Mouse (Mus musculus) neural tube, embryonic 13.5 days (tissue): ENCODE measurements around the gene Gcgr. TPM values are rescaled to one million over a fixed set of nuclear protein-coding genes. Genes with fewer than 3 reads are reported as not detected.
"Not testable (repeated sequence)": the region's sequence is repeated elsewhere in the genome, so short reads cannot be mapped to it uniquely, and the experiment has no call there.

Experiments used
- ATAC-seq: fragments of 200-750 bp; cut with Nextera tagmentation; 2 replicates; pipeline ENCODE4 v1.8.0; 2017; ENCODE audit warnings: low read depth, mild to moderate bottlenecking, moderate TSS enrichment, moderate library complexity
- H3K27ac ChIP-seq: fragments of 300-500 bp; sonication (generic); replicated peaks from 2 replicates; pipeline ENCODE4 v1.5.1; 2015; ENCODE audit warnings: moderate library complexity, mild to moderate bottlenecking, inconsistent platforms
- H3K27me3 ChIP-seq: fragments of 300-500 bp; sonication (generic); 2 replicates; pipeline ENCODE4 v1.6.1; 2015; ENCODE audit warnings: mild to moderate bottlenecking, inconsistent platforms
- H3K36me3 ChIP-seq: fragments of 300-500 bp; sonication (generic); 2 replicates; pipeline ENCODE4 v1.6.1; 2015; ENCODE audit warnings: mild to moderate bottlenecking, inconsistent platforms
- H3K4me1 ChIP-seq: fragments of 300-500 bp; sonication (generic); replicated peaks from 2 replicates; pipeline ENCODE4 v1.6.1; 2015; ENCODE audit warnings: inconsistent platforms
- H3K4me2 ChIP-seq: fragments of 300-500 bp; sonication (generic); 2 replicates; pipeline ENCODE4 v1.6.1; 2015; ENCODE audit warnings: inconsistent platforms, mild to moderate bottlenecking, moderate library complexity
- H3K4me3 ChIP-seq: fragments of 300-500 bp; sonication (generic); 2 replicates; pipeline ENCODE4 v1.5.1; 2015; ENCODE audit warnings: mild to moderate bottlenecking, inconsistent platforms
- H3K9ac ChIP-seq: fragments of 300-500 bp; sonication (generic); 2 replicates; pipeline ENCODE4 v1.6.1; 2015; ENCODE audit warnings: moderate library complexity, mild to moderate bottlenecking, inconsistent platforms
- H3K9me3 ChIP-seq: fragments of 300-500 bp; sonication (generic); 2 replicates; pipeline ENCODE4 v1.6.1; 2016; ENCODE audit warnings: inconsistent platforms
- WGBS: fragments of 180-500 bp; shearing (Covaris S2); methylation state at CpG from one replicate; pipeline ENCODE4 v1.1.7; 2015; 5-methylcytosine and 5-hydroxymethylcytosine counted together
- polyA plus RNA-seq: library from polyadenylated mRNA; unstranded; fragments of >200 nt; fragmentation: Nextera tagmentation; extraction: Ambion mirVana; gene quantifications from 2 replicates; pipeline ENCODE4 v1.2.1, GENCODE M21; 2015

The Gcgr gene
- polyA plus RNA-seq, 1 experiment from 2014 or later, result 0.20 TPM

GRCm38 (mm10) chr11:120577211-120578023, 46.9 kb downstream of the Gcgr start:
- H3K9me3 ChIP-seq, result no peaks in the 10 kb centered on the region
- no peak overlapping the region for H3K9ac ChIP-seq
- WGBS, result 84% methylated on average over 7 of the region's 7 CpGs
- H3K4me3 ChIP-seq, result no peak overlapping the region
- H3K4me1 ChIP-seq, result peaks cover 47% of the 10 kb centered on the region
- peaks cover 32% of the 10 kb centered on the region for H3K36me3 ChIP-seq
- H3K27me3 ChIP-seq, result no peaks in the 10 kb centered on the region
- H3K27ac ChIP-seq, result no peak overlapping the region
- no peak for ATAC-seq
- no peak overlapping the region for H3K4me2 ChIP-seq

GRCm38 (mm10) chr11:120578024-120578693, 47.7 kb downstream of the Gcgr start:
- Histone ChIP-seq H3K36me3 (peaks cover 32% of the 10 kb centered on the region), H3K4me3 (no peak overlapping the region), H3K9me3 (no peaks in the 10 kb centered on the region), H3K27me3 (no peaks in the 10 kb centered on the region), H3K4me1 (peaks cover 49% of the 10 kb centered on the region), H3K27ac (0 out of 2 replicates have a peak overlapping the region, but pooled peaks have one; percentile 10), H3K9ac (0 out of 2 replicates have a peak overlapping the region, but pooled peaks have one; percentile 97), H3K4me2 (no peak overlapping the region)
- WGBS, result 86% methylated on average over 10 of the region's 10 CpGs
- no peak for ATAC-seq

GRCm38 (mm10) chr11:120578694-120579243, 48.3 kb downstream of the Gcgr start:
- H3K9me3 ChIP-seq, result no peaks in the 10 kb centered on the region
- peaks cover 32% of the 10 kb centered on the region for H3K36me3 ChIP-seq
- no peak overlapping the region for H3K4me3 ChIP-seq
- no peak for ATAC-seq
- 0 out of 2 replicates have a peak overlapping the region, but pooled peaks have one; percentile 97 for H3K27ac ChIP-seq
- H3K4me1 ChIP-seq, result peaks cover 47% of the 10 kb centered on the region
- no peaks in the 10 kb centered on the region for H3K27me3 ChIP-seq
- no peak overlapping the region for H3K4me2 ChIP-seq
- 87% methylated on average over 11 of the region's 11 CpGs for WGBS
- H3K9ac ChIP-seq, result peak overlapping the region; percentile 97

DNA sequence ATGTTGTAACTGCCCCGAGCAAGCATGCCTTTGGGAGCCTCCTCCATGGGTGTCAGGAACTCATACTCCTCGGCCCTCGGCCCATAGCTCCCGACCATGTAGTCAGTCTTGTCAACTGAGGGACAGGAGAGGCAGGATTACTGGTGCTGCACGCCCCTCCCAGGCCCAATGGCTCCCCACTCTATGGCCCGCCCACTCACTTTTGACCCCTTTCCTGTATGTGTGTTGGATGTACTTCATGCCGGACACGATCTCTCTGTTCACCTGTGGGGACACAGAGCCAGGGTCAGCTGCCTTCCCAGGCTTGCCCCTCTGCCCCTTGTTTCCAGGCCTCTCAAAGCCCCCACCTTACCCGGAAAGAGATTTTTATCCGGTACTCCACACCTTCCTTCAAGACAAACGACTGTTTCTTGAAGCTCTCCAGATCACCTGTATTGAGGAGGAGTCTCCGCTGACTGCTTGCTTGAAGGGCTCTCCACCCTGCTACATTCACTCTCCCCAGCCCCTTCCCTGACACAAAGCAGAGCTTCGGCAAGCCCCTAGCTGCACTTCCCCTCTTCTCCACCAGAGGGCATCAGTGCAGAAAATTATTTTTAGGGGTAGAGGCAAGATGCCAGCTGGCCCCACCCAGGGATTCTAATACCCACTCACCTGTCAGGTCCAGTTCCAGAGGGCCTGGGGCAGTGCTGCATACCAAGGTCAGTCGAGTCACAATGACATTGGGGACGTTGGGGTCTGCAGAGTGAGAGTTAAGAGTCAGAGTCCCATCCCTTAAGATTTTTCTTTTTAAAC, 49.0 kb downstream of the Gcgr start:
- Histone ChIP-seq H3K27me3 (no peaks in the 10 kb centered on the region), H3K4me2 (peak overlapping the region; percentile 98), H3K27ac (peak overlapping the region; percentile 97; the same call in 1 of the 2 replicates), H3K4me3 (peak overlapping the region; percentile 78), H3K9me3 (no peaks in the 10 kb centered on the region), H3K9ac (peak overlapping the region; percentile 97), H3K36me3 (peaks cover 40% of the 10 kb centered on the region), H3K4me1 (peaks cover 40% of the 10 kb centered on the region)
- WGBS, result 72% methylated on average over 15 of the region's 15 CpGs
- ATAC-seq, result no peak

GRCm38 (mm10) chr11:120580190-120580589, 49.7 kb downstream of the Gcgr start:
- Histone ChIP-seq H3K4me3 (peak overlapping the region; percentile 78), H3K9me3 (no peaks in the 10 kb centered on the region), H3K27ac (peak overlapping the region; percentile 97), H3K9ac (peak overlapping the region; percentile 97), H3K4me2 (peak overlapping the region; percentile 98), H3K27me3 (no peaks in the 10 kb centered on the region), H3K36me3 (peaks cover 47% of the 10 kb centered on the region), H3K4me1 (peaks cover 35% of the 10 kb centered on the region)
- WGBS, result 63% methylated on average over 7 of the region's 7 CpGs
- no peak for ATAC-seq

DNA sequence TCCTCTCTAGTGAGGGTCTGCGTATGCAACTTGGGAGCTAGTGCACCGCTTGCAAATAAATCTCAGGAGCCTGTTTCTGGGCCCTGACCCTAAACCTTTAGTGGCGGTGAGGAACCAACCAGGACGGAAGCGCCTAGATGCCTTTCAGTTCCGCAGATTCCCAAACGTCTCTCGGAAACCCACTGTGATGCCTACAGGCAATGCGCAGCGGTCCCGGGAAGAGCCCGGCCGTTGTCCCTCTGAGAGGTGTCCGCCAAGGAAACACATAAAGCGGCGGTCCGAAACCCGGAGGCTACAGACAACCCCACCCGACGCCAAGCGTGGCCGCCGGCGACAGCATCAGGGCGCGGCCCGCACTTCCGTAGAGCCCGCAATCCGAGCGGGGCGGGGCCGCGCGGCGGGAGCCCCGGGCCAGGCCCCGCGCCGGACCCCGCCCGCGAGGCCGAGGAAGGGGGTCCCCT, 50.4 kb downstream of the Gcgr start:
- peaks cover 54% of the 10 kb centered on the region for H3K36me3 ChIP-seq
- H3K4me3 ChIP-seq, result peak overlapping the region; percentile 78
- WGBS, result under 1% methylated on average over 44 of the region's 44 CpGs
- peak overlapping the region; percentile 98 for H3K4me2 ChIP-seq
- no peaks in the 10 kb centered on the region for H3K9me3 ChIP-seq
- H3K27ac ChIP-seq, result peak overlapping the region; percentile 97
- H3K27me3 ChIP-seq, result no peaks in the 10 kb centered on the region
- ATAC-seq, result peak; percentile 36; the same call in 1 of the 2 replicates
- H3K4me1 ChIP-seq, result peaks cover 35% of the 10 kb centered on the region
- H3K9ac ChIP-seq, result peak overlapping the region; percentile 97

DNA sequence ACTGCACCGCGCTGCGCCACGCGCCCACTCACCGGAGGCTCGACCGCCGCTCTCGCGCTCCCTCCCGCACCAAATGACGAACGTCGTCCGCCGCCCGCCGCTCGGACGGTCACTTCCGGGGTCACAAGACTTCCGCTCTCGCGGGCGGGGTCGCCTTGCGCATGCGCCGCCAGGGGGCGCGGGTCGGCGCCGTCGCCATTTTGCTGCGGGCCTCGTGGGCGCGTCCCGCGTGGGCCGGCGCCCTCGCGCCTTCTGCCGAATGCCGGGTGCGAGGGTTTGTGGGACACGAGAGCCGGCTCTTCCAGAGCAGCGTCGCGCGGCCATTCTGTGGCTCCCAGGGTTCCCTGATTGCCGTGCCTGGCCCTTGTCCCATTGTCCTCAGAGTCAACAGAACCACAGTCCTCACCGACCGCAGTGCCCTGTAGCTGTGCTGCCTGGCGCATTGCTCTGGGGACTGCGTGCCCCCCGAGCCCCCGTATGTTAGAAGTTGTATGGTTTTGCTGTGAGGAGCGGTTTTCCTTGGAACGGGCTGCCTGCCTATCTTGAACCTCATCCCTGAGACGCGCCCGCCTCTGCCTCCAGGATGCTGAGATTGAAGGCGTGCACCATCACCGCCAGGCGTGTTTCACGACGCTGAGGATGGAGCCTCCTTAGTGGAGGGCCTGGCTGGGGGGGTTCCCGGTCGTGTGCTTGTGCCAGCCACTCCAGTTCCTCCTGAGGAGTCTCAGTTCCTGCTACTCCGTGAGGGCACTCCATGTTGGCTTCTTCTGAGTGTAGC, 51.2 kb downstream of the Gcgr start, which contains the start of gene Arhgdia:
Gene Arhgdia (minus strand): TSS at position 135 of the 778 bp plus-strand sequence.
- 6% methylated on average over 68 of the region's 75 CpGs for WGBS

DNA sequence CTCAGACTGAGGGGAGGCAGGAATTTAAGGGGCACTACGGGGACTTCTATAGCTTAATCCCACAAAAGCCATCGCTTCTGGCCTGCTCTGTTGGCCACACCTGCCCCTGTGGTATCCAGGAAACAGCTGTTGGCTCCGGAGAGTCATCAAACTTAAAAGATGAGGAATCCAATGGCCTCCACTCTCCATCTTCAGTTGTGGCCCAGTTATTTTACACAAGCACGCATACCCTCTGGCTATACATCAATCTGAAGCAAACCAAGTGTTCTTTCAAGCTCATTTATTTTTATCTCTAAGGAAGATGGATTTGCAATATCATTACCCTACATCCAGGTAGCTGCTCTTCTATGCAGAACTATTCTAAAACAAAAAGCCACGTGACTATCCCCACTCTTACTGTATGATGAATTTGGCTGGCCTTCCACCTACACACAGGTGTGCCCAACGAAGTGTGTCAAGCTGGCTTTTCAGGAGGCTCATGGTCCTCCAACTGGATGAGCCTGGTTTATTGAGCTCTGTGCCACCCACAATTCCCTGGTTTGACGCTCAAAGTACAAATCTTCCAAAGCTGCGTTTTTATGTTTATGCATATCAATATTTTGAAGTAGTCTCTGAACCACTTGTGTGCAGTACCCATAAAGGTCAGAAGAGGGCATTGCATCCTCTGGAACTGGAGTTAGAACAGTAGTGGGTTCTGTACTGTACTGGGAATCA, 51.9 kb downstream of the Gcgr start:
- no peak for ATAC-seq
- peak overlapping the region; percentile 97 for H3K9ac ChIP-seq
- peak overlapping the region; percentile 78 for H3K4me3 ChIP-seq
- H3K27me3 ChIP-seq, result no peaks in the 10 kb centered on the region
- H3K4me2 ChIP-seq, result peak overlapping the region; percentile 98
- WGBS, result 66% methylated on average over 8 of the region's 8 CpGs
- peaks cover 61% of the 10 kb centered on the region for H3K36me3 ChIP-seq
- H3K4me1 ChIP-seq, result peaks cover 35% of the 10 kb centered on the region
- H3K27ac ChIP-seq, result peak overlapping the region; percentile 97
- no peaks in the 10 kb centered on the region for H3K9me3 ChIP-seq

More for the DNA sequence above, 51.2 kb downstream of the Gcgr start, which contains the start of gene Arhgdia:
- Histone ChIP-seq H3K4me3 (peak within 1 kb of the TSS; percentile 78), H3K4me1 (peaks cover 35% of the 10 kb centered on the region), H3K27me3 (no peaks in the 10 kb centered on the region), H3K27ac (peak within 1 kb of the TSS; percentile 97), H3K9me3 (no peaks in the 10 kb centered on the region), H3K9ac (peak within 1 kb of the TSS; percentile 97), H3K4me2 (peak within 1 kb of the TSS; percentile 98), H3K36me3 (peaks cover 61% of the 10 kb centered on the region)
- peak; percentile 66 for ATAC-seq

GRCm38 (mm10) chr11:120582982-120583293, 52.4 kb downstream of the Gcgr start:
- WGBS, result 84% methylated on average over 2 of the region's 2 CpGs
- not testable (repeated sequence) for H3K27me3 ChIP-seq, ATAC-seq, H3K4me3 ChIP-seq, H3K4me2 ChIP-seq, H3K9me3 ChIP-seq, H3K9ac ChIP-seq
- Histone ChIP-seq H3K27ac (0 out of 2 replicates have a peak overlapping the region, but pooled peaks have one; percentile 97), H3K36me3 (peaks cover 61% of the 10 kb centered on the region), H3K4me1 (peaks cover 35% of the 10 kb centered on the region)

DNA sequence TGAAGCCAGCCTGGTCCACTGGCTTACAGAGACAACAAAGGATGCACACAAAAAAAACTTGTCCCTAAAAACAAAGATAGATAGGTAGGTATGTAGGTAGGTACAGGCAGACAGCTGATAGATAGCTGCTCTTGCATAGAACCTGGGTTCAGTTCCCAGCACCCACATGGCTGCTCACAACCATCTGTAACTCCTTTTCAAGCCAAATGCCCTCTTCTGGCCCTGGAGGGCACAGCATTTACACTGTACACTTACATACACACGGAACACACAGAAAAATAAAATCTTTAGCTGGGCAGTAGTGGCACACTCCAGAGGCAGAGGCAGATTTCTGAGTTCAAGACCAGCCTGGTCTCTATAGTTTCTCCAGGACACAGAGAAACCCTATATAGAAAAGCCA, 53.4 kb downstream of the Gcgr start:
- Histone ChIP-seq H3K36me3 (peaks cover 60% of the 10 kb centered on the region), H3K27ac (no peak overlapping the region), H3K27me3 (no peaks in the 10 kb centered on the region), H3K4me3 (no peak overlapping the region), H3K9me3 (no peaks in the 10 kb centered on the region), H3K4me2 (no peak overlapping the region), H3K9ac (no peak overlapping the region), H3K4me1 (peaks cover 27% of the 10 kb centered on the region)
- 100% methylated on average over 1 of the region's 1 CpGs for WGBS
- ATAC-seq, result no peak
